8 mouse cellular contexts compared by ENCODE assay signal in the genomic region with DNA sequence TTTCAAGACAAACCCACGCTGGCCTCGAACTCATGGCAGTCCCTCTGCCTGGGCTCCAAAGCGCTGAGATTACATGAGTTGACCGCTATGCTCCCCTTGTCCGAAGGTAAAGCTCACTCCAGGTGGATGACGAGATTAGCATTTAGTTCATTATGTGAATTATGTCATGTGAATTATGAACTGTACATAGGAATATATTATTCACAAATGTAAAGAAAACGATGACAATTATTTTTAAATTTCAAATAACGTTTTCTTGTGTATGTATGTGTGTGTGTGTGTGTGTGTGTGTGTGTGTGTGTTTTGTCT. TPM values are rescaled to one million over a fixed set of nuclear protein-coding genes. Genes with fewer than 3 reads are reported as not detected.
A peak's percentile ranks its signal among the peaks of the same experiment; 100 is the strongest.
DNase-seq lines count a peak whose midpoint lies in the region; ATAC-seq and TF ChIP-seq lines count a peak whose summit lies in the region.

No protein-coding gene starts in this region.

- no peak for TF ChIP-seq POLR2A in ES-Bruce4 (IDR thresholded peaks at IDR 0.05; ENCODE audit: insufficient read depth, low read length)

- 3% methylated on average over 8 of the region's 8 CpGs for WGBS in heart, embryonic 13.5 days
- 1% methylated on average over 8 of the region's 8 CpGs for WGBS in forebrain, embryonic 15.5 days
- under 1% methylated on average over 8 of the region's 8 CpGs for WGBS in liver, embryonic 16.5 days (ENCODE audit: insufficient replicate concordance)

- no peak for TF ChIP-seq CTCF in ES-Bruce4 (IDR thresholded peaks at IDR 0.05; ENCODE audit: low read depth, low read length)

- peaks cover 26% of the 10 kb centered on the region for H3K36me3 ChIP-seq in heart, embryonic 13.5 days
- peaks cover 3% of the 10 kb centered on the region; the same call in 1 of the 2 replicates for H3K36me3 ChIP-seq in ES-Bruce4 (ENCODE audit: control insufficient read depth, insufficient read depth, low read length, poor library complexity, severe bottlenecking)
- H3K36me3 ChIP-seq in forebrain, embryonic 15.5 days: peaks cover 14% of the 10 kb centered on the region
- H3K36me3 ChIP-seq in liver, embryonic 16.5 days (ENCODE audit: control insufficient read depth, insufficient read depth): peaks cover 19% of the 10 kb centered on the region

- peak overlapping the region; percentile 92 for H3K27ac ChIP-seq in heart, embryonic 13.5 days (replicated peaks)
- no peak overlapping the region for H3K27ac ChIP-seq in ES-Bruce4 (ENCODE audit: insufficient read depth, low read length)
- no peak overlapping the region for H3K27ac ChIP-seq in forebrain, embryonic 15.5 days (replicated peaks)
- peak overlapping the region; percentile 91 for H3K27ac ChIP-seq in liver, embryonic 16.5 days (ENCODE audit: low read length)

- no peak for TF ChIP-seq EP300 in ES-Bruce4 (IDR thresholded peaks at IDR 0.05; ENCODE audit: insufficient read depth, low read depth, low read length)

- H3K27me3 ChIP-seq in heart, embryonic 13.5 days (replicated peaks): no peaks in the 10 kb centered on the region
- H3K27me3 ChIP-seq in ES-Bruce4 (ENCODE audit: control insufficient read depth, insufficient read depth, low read length, poor library complexity, severe bottlenecking): no peaks in the 10 kb centered on the region
- no peaks in the 10 kb centered on the region for H3K27me3 ChIP-seq in forebrain, embryonic 15.5 days
- no peaks in the 10 kb centered on the region for H3K27me3 ChIP-seq in liver, embryonic 16.5 days (ENCODE audit: control insufficient read depth, insufficient read depth, low read depth, low read length)

- no peak for DNase-seq in heart, adult 11 months
- DNase-seq in adrenal gland, postnatal 14 days: no peak
- DNase-seq in thymus, postnatal 0 days (ENCODE audit: low spot score): no peak
- DNase-seq in cerebellum, adult 9-11 months: no peak

- H3K4me1 ChIP-seq in heart, embryonic 13.5 days: peaks cover 14% of the 10 kb centered on the region
- no peaks in the 10 kb centered on the region for H3K4me1 ChIP-seq in ES-Bruce4 (ENCODE audit: control insufficient read depth, insufficient read depth, low read length)
- peaks cover 17% of the 10 kb centered on the region for H3K4me1 ChIP-seq in forebrain, embryonic 15.5 days
- H3K4me1 ChIP-seq in liver, embryonic 16.5 days (ENCODE audit: control insufficient read depth, low read depth, low read length): peaks cover 31% of the 10 kb centered on the region

- no peak for ATAC-seq in heart, embryonic 13.5 days (ENCODE audit: extremely low read depth, insufficient number of reproducible peaks, low FRiP score, low TSS enrichment)
- ATAC-seq in forebrain, embryonic 15.5 days (replicated peaks): peak; percentile 1; the same call in 1 of the 2 replicates
- 0 out of 2 replicates have a peak, but pooled peaks have one; percentile 0 for ATAC-seq in liver, embryonic 16.5 days (ENCODE audit: low read depth)

- H3K9me3 ChIP-seq in heart, embryonic 13.5 days: no peaks in the 10 kb centered on the region
- no peaks in the 10 kb centered on the region for H3K9me3 ChIP-seq in ES-Bruce4 (replicated peaks; ENCODE audit: control insufficient read depth, insufficient read depth, low read length, poor library complexity, severe bottlenecking)
- H3K9me3 ChIP-seq in forebrain, embryonic 15.5 days: no peaks in the 10 kb centered on the region
- H3K9me3 ChIP-seq in liver, embryonic 16.5 days (replicated peaks; ENCODE audit: control insufficient read depth, low read length): no peaks in the 10 kb centered on the region

- H3K4me3 ChIP-seq in heart, embryonic 13.5 days: peak overlapping the region; percentile 77
- peak overlapping the region; percentile 97 for H3K4me3 ChIP-seq in ES-Bruce4 (ENCODE audit: low read depth, low read length)
- H3K4me3 ChIP-seq in forebrain, embryonic 15.5 days: peak overlapping the region; percentile 78
- H3K4me3 ChIP-seq in liver, embryonic 16.5 days (ENCODE audit: low read depth, low read length): peak overlapping the region; percentile 90

- H3K9ac ChIP-seq in heart, embryonic 13.5 days: peak overlapping the region; percentile 89
- H3K9ac ChIP-seq in ES-Bruce4 (ENCODE audit: low read depth, poor library complexity, severe bottlenecking): peak overlapping the region; percentile 56
- H3K9ac ChIP-seq in forebrain, embryonic 15.5 days (replicated peaks): 0 out of 2 replicates have a peak overlapping the region, but pooled peaks have one; percentile 38
- H3K9ac ChIP-seq in liver, embryonic 16.5 days (ENCODE audit: low read depth, low read length): peak overlapping the region; percentile 73

- H3K4me2 ChIP-seq in heart, embryonic 13.5 days: peak overlapping the region; percentile 82
- H3K4me2 ChIP-seq in forebrain, embryonic 15.5 days (replicated peaks): peak overlapping the region; percentile 57
- peak overlapping the region; percentile 88 for H3K4me2 ChIP-seq in liver, embryonic 16.5 days (ENCODE audit: low read depth, low read length)

RNA-seq across cellular contexts. Expression of a gene that starts 0.3 kb away (rescaled TPM):
- 3.3 and 3.5 TPM in 2 replicates for polyA plus RNA-seq in heart, embryonic 13.5 days (2015; fragmentation: Nextera tagmentation; extraction: Ambion mirVana)
- polyA plus RNA-seq in ES-Bruce4 (2011; ENCODE audit: insufficient read depth, insufficient read length, low read depth, missing spikeins): 5.1 and 6.1 TPM in 2 replicates
- 5.9 and 7.0 TPM in 2 replicates for polyA plus RNA-seq in forebrain, embryonic 15.5 days (2015; fragmentation: Nextera tagmentation; extraction: Ambion mirVana)
- 4.2 and 5.6 TPM in 2 replicates for polyA plus RNA-seq in liver, embryonic 16.5 days (2015; fragmentation: Nextera tagmentation; extraction: Ambion mirVana)
- total RNA-seq in adrenal gland, postnatal 14 days (2021): 5.2 and 6.0 TPM in 2 replicates
- 6.1 and 7.9 TPM in 2 replicates for polyA plus RNA-seq in thymus, postnatal 0 days (2015; fragmentation: Nextera tagmentation; extraction: Ambion mirVana)

RNA-seq across cellular contexts. Expression of a gene that starts 13.3 kb away (rescaled TPM):
- 0.16 and 0.41 TPM in 2 replicates for polyA plus RNA-seq in heart, embryonic 13.5 days (2015; fragmentation: Nextera tagmentation; extraction: Ambion mirVana)
- not detected in 2 replicates for polyA plus RNA-seq in ES-Bruce4 (2011; ENCODE audit: insufficient read depth, insufficient read length, low read depth, missing spikeins)
- polyA plus RNA-seq in forebrain, embryonic 15.5 days (2015; fragmentation: Nextera tagmentation; extraction: Ambion mirVana): not detected in 2 replicates
- 14.1 and 14.3 TPM in 2 replicates for polyA plus RNA-seq in liver, embryonic 16.5 days (2015; fragmentation: Nextera tagmentation; extraction: Ambion mirVana)
- 0.26 and 3.4 TPM in 2 replicates for total RNA-seq in adrenal gland, postnatal 14 days (2021)
- polyA plus RNA-seq in thymus, postnatal 0 days (2015; fragmentation: Nextera tagmentation; extraction: Ambion mirVana): 0.09 TPM in 1 of 2 replicates, not detected in the other

RNA-seq across cellular contexts. Expression of a gene that starts 34.4 kb away (rescaled TPM):
- 151 and 166 TPM in 2 replicates for polyA plus RNA-seq in heart, embryonic 13.5 days (2015; fragmentation: Nextera tagmentation; extraction: Ambion mirVana)
- polyA plus RNA-seq in ES-Bruce4 (2011; ENCODE audit: insufficient read depth, insufficient read length, low read depth, missing spikeins): 104 and 105 TPM in 2 replicates
- 508 and 517 TPM in 2 replicates for polyA plus RNA-seq in forebrain, embryonic 15.5 days (2015; fragmentation: Nextera tagmentation; extraction: Ambion mirVana)
- 74.5 and 81.7 TPM in 2 replicates for polyA plus RNA-seq in liver, embryonic 16.5 days (2015; fragmentation: Nextera tagmentation; extraction: Ambion mirVana)
- 147 and 153 TPM in 2 replicates for total RNA-seq in adrenal gland, postnatal 14 days (2021)
- polyA plus RNA-seq in thymus, postnatal 0 days (2015; fragmentation: Nextera tagmentation; extraction: Ambion mirVana): 245 and 268 TPM in 2 replicates

RNA-seq across cellular contexts. Expression of a gene that starts 37.3 kb away (rescaled TPM):
- polyA plus RNA-seq in heart, embryonic 13.5 days (2015; fragmentation: Nextera tagmentation; extraction: Ambion mirVana): 3.3 and 4.4 TPM in 2 replicates
- polyA plus RNA-seq in ES-Bruce4 (2011; ENCODE audit: insufficient read depth, insufficient read length, low read depth, missing spikeins): 6.9 and 7.7 TPM in 2 replicates
- 11.5 and 11.6 TPM in 2 replicates for polyA plus RNA-seq in forebrain, embryonic 15.5 days (2015; fragmentation: Nextera tagmentation; extraction: Ambion mirVana)
- polyA plus RNA-seq in liver, embryonic 16.5 days (2015; fragmentation: Nextera tagmentation; extraction: Ambion mirVana): 2.2 and 2.3 TPM in 2 replicates
- total RNA-seq in adrenal gland, postnatal 14 days (2021): 5.3 and 7.6 TPM in 2 replicates
- 7.7 and 9.0 TPM in 2 replicates for polyA plus RNA-seq in thymus, postnatal 0 days (2015; fragmentation: Nextera tagmentation; extraction: Ambion mirVana)

RNA-seq across cellular contexts. Expression of a gene that starts 44.4 kb away (rescaled TPM):
- polyA plus RNA-seq in heart, embryonic 13.5 days (2015; fragmentation: Nextera tagmentation; extraction: Ambion mirVana): 14.4 and 14.9 TPM in 2 replicates
- polyA plus RNA-seq in ES-Bruce4 (2011; ENCODE audit: insufficient read depth, insufficient read length, low read depth, missing spikeins): 7.7 and 8.0 TPM in 2 replicates
- 355 and 373 TPM in 2 replicates for polyA plus RNA-seq in forebrain, embryonic 15.5 days (2015; fragmentation: Nextera tagmentation; extraction: Ambion mirVana)
- 17.9 and 22.4 TPM in 2 replicates for polyA plus RNA-seq in liver, embryonic 16.5 days (2015; fragmentation: Nextera tagmentation; extraction: Ambion mirVana)
- total RNA-seq in adrenal gland, postnatal 14 days (2021): 16.4 and 23.5 TPM in 2 replicates
- 50.8 and 57.5 TPM in 2 replicates for polyA plus RNA-seq in thymus, postnatal 0 days (2015; fragmentation: Nextera tagmentation; extraction: Ambion mirVana)

Comparison
In these comparisons a context has a peak if more than half of its experiments do, and no peak if none do; other contexts are left out.
1. H3K27ac ChIP-seq: peak in heart, embryonic 13.5 days (single experiment) and liver, embryonic 16.5 days (single experiment); none in ES-Bruce4 (single experiment) and forebrain, embryonic 15.5 days (single experiment).
2. H3K9ac ChIP-seq: peak in every context shown above with its lines; median percentile 89 in heart, embryonic 13.5 days; 73 in liver, embryonic 16.5 days; 56 in ES-Bruce4; 38 in forebrain, embryonic 15.5 days.
3. RNA of a gene that starts 13.3 kb away (polyA plus RNA-seq): 14.1 to 14.3 TPM in liver, embryonic 16.5 days; 0.16 to 0.41 TPM in heart, embryonic 13.5 days, 0.09 TPM in thymus, postnatal 0 days, not detected in ES-Bruce4 and not detected in forebrain, embryonic 15.5 days; every median in the first group is over 10 times any median in the second.
4. Peak in every context shown above with its lines, with median percentiles within 50 percentile points of each other: H3K4me2 ChIP-seq and H3K4me3 ChIP-seq.